Mouse (Mus musculus) liver, embryonic 13.5 days (tissue): ENCODE results near the gene Cab39l. TPM values are rescaled to one million over a fixed set of nuclear protein-coding genes. Genes with fewer than 3 reads are reported as not detected.

Experiments used
- ATAC-seq: fragments of 200-750 bp; cut with Nextera tagmentation; 2 replicates; pipeline ENCODE4 v1.8.0; 2017; ENCODE audit warnings: low read depth, mild to moderate bottlenecking, moderate number of reproducible peaks, moderate library complexity
- DNase-seq: peaks from one replicate; pipeline ENCODE4 v3.0.0; 2022
- H3K27ac ChIP-seq: fragments of 300-500 bp; sonication (generic); 2 replicates; pipeline ENCODE4 v1.5.1; 2015; ENCODE audit warnings: moderate library complexity, mild to moderate bottlenecking, inconsistent platforms
- H3K27me3 ChIP-seq: fragments of 300-500 bp; sonication (generic); 2 replicates; pipeline ENCODE4 v1.6.1; 2015; ENCODE audit warnings: mild to moderate bottlenecking, inconsistent platforms
- H3K36me3 ChIP-seq: fragments of 300-500 bp; sonication (generic); 2 replicates; pipeline ENCODE4 v1.6.1; 2015; ENCODE audit warnings: mild to moderate bottlenecking, inconsistent platforms
- H3K4me1 ChIP-seq: fragments of 300-500 bp; sonication (generic); replicated peaks from 2 replicates; pipeline ENCODE4 v1.6.1; 2015; ENCODE audit warnings: inconsistent platforms
- H3K4me2 ChIP-seq: fragments of 300-500 bp; sonication (generic); 2 replicates; pipeline ENCODE4 v1.6.1; 2015; ENCODE audit warnings: inconsistent platforms, mild to moderate bottlenecking, moderate library complexity
- H3K4me3 ChIP-seq: fragments of 300-500 bp; sonication (generic); replicated peaks from 2 replicates; pipeline ENCODE4 v1.5.1; 2015; ENCODE audit warnings: mild to moderate bottlenecking, inconsistent platforms
- H3K9ac ChIP-seq: fragments of 300-500 bp; sonication (generic); 2 replicates; pipeline ENCODE4 v1.6.1; 2015; ENCODE audit warnings: mild to moderate bottlenecking, inconsistent platforms
- H3K9me3 ChIP-seq: fragments of 300-500 bp; sonication (generic); replicated peaks from 2 replicates; pipeline ENCODE4 v1.6.1; 2016; ENCODE audit warnings: inconsistent platforms
- WGBS: fragments of 180-500 bp; shearing (Covaris S2); methylation state at CpG from one replicate; pipeline ENCODE4 v1.1.7; 2015; ENCODE audit not compliant: insufficient replicate concordance; 5-methylcytosine and 5-hydroxymethylcytosine counted together
- polyA plus RNA-seq: library from polyadenylated mRNA; unstranded; fragments of >200 nt; fragmentation: Nextera tagmentation; extraction: Ambion mirVana; gene quantifications from 2 replicates; pipeline ENCODE4 v1.2.1, GENCODE M21; 2015

Cab39l gene
- polyA plus RNA-seq, 1 experiment from 2014 or later: 30.7 TPM

- Histone ChIP-seq H3K4me3 (no peak overlapping the region), H3K9ac (no peak overlapping the region), H3K36me3 (no peaks in the 10 kb centered on the region), H3K27me3 (peaks cover 10% of the 10 kb centered on the region), H3K4me1 (no peaks in the 10 kb centered on the region), H3K4me2 (no peak overlapping the region), H3K27ac (no peak overlapping the region), H3K9me3 (no peaks in the 10 kb centered on the region)
- no peak for DNase-seq
- no peak for ATAC-seq
- 62% methylated on average over 6 of the region's 6 CpGs for WGBS
These were observed 191.3 kb downstream of the Cab39l start for GRCm38 (mm10) chr14:59632067-59632466.

GRCm38 (mm10) chr14:59633295-59633898, 192.6 kb downstream of the Cab39l start:
- Histone ChIP-seq H3K9ac (no peak overlapping the region), H3K27ac (no peak overlapping the region), H3K36me3 (no peaks in the 10 kb centered on the region), H3K9me3 (no peaks in the 10 kb centered on the region), H3K4me3 (no peak overlapping the region), H3K4me1 (no peaks in the 10 kb centered on the region), H3K27me3 (no peaks in the 10 kb centered on the region), H3K4me2 (no peak overlapping the region)
- no peak for DNase-seq
- no peak for ATAC-seq
- WGBS: 75% methylated on average over 5 of the region's 5 CpGs

- Histone ChIP-seq H3K9ac (no peak overlapping the region), H3K4me1 (no peaks in the 10 kb centered on the region), H3K4me3 (no peak overlapping the region), H3K9me3 (no peaks in the 10 kb centered on the region), H3K27ac (no peak overlapping the region), H3K4me2 (no peak overlapping the region), H3K36me3 (no peaks in the 10 kb centered on the region), H3K27me3 (no peaks in the 10 kb centered on the region)
- WGBS: 76% methylated on average over 9 of the region's 9 CpGs
- ATAC-seq (no peak), DNase-seq (no peak)
These were observed 193.2 kb downstream of the Cab39l start for GRCm38 (mm10) chr14:59633988-59634387.

Other genes with a start within 250 kb of the Cab39l start
- 17.5 and 23.1 TPM in 2 replicates for gene Rcbtb1, start 239.8 kb upstream of the Cab39l start, polyA plus RNA-seq
- not detected in 2 replicates for gene Gm6904, start 180.8 kb upstream of the Cab39l start, polyA plus RNA-seq
- gene Phf11a, start 143.4 kb upstream of the Cab39l start, polyA plus RNA-seq: 0.08 and 0.32 TPM in 2 replicates
- 0.77 and 1.3 TPM in 2 replicates for gene Phf11b, start 99.6 kb upstream of the Cab39l start, polyA plus RNA-seq
- 1.2 and 1.4 TPM in 2 replicates for gene Phf11d, start 75.5 kb upstream of the Cab39l start, polyA plus RNA-seq
- 0.45 and 0.57 TPM in 2 replicates for gene Phf11c, start 45.6 kb upstream of the Cab39l start, polyA plus RNA-seq
- 9.9 and 10.8 TPM in 2 replicates for gene Setdb2, start 88 bp upstream of the Cab39l start, polyA plus RNA-seq
- 17.3 and 19.6 TPM in 2 replicates for gene Cdadc1, start 157.0 kb downstream of the Cab39l start, polyA plus RNA-seq
- 0.83 and 0.90 TPM in 2 replicates for gene Shisa2, start 184.3 kb downstream of the Cab39l start, polyA plus RNA-seq